Mouse (Mus musculus): ENCODE measurements at regions not wholly inside any gene's neighbourhood (a gene's known extent, or its start where the extent isn't known, plus 50 kb on each side); places are given as distances from the start of the nearest gene placed in this dataset.

DNA sequence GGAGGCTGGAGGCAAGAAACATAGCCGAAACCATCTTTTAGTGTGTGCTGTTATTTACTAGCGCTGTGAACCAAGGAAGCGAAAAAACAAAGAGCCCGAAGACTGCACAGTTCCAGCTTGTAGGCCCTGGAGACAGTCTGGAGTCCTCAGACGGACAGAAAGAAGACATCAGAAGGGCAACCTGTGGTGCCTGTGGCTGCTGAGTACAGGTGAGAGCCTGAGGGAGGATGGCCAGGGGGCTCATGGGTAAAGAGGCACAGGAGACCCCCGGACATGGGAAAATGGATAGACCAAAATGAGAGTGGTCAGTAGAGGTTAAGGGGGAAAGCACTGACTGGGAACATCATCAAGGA, 313.4 kb upstream of the Ubash3b start:
- Histone ChIP-seq H3K9me3 (no peaks in the 10 kb centered on the region), H3K27ac (peak overlapping the region; percentile 98), H3K4me2 (peak overlapping the region; percentile 79), H3K9ac (peak overlapping the region; percentile 84), H3K27me3 (no peaks in the 10 kb centered on the region), H3K4me3 (peak overlapping the region; percentile 47), H3K36me3 (peaks cover 9% of the 10 kb centered on the region; the same call in 1 of the 2 replicates), H3K4me1 (peaks cover 55% of the 10 kb centered on the region)
- 48% methylated on average over 6 of the region's 6 CpGs for WGBS
- 0 out of 2 replicates have a peak, but pooled peaks have one; percentile 2 for ATAC-seq (ENCODE audit: insufficient number of reproducible peaks, insufficient read depth, low FRiP score, low TSS enrichment, low read depth)

DNA sequence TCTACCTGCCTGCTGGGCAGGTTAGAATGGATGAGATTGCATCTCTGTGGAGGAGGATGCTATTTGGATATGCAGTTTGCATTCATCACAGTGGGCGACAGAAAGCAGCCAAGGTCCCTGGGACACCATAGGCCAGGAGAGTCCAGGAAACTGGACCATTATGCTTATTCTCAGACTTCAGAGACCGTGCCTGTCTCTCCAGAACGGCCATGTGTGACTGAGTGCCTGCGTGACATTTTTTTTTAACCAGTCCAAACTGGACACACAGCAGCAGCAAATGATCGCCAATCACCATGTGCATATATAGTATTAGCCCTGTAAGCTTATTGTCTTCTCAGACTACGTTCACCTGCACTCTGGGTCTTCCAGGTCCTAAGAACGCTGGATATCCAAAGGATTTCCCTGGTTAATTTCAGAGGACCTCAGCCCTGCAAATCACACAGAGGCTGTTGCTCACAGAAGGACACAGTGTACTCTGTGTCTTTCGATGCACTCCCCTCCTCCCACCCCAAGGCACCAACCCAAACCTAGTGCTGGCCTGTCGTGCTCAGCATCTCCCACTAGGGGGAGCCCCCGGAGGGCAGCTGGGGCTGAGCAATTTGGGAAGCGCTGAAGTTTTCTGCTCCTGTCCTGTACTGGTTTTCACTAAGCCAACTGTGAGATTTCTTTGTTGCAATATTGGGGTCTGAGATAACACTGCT, 312.9 kb upstream of the Ubash3b start:
- peak overlapping the region; percentile 98 for H3K27ac ChIP-seq
- WGBS, result 38% methylated on average over 11 of the region's 11 CpGs

DNA sequence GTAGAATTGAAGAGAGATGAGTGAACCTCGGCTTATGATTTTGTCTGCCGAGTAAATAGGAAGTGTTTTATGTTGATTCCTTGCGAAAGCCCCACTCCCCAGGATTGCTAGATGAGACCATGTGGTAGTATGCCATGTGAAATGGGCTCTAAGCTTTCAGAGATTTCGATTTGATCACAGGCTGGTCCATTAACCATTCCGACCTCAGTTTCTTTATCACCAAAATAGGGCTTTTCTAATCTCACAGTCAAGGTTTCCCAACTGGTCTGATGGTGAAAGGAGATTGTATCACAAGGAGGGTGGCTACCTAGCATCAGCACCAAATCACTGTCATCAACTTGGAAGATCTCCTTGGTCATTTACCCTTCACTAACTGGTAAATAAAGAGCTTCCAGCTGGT, 312.0 kb upstream of the Ubash3b start:
- H3K27ac ChIP-seq, result no peak overlapping the region

More for the DNA sequence above, 312.9 kb upstream of the Ubash3b start:
- Histone ChIP-seq H3K4me3 (peak overlapping the region; percentile 47), H3K4me2 (peak overlapping the region; percentile 79), H3K4me1 (peaks cover 57% of the 10 kb centered on the region), H3K9ac (peak overlapping the region; percentile 84), H3K27me3 (no peaks in the 10 kb centered on the region), H3K9me3 (no peaks in the 10 kb centered on the region), H3K36me3 (peaks cover 7% of the 10 kb centered on the region; the same call in 1 of the 2 replicates)
- peak; percentile 76 for ATAC-seq (ENCODE audit: insufficient number of reproducible peaks, insufficient read depth, low FRiP score, low TSS enrichment, low read depth)

DNA sequence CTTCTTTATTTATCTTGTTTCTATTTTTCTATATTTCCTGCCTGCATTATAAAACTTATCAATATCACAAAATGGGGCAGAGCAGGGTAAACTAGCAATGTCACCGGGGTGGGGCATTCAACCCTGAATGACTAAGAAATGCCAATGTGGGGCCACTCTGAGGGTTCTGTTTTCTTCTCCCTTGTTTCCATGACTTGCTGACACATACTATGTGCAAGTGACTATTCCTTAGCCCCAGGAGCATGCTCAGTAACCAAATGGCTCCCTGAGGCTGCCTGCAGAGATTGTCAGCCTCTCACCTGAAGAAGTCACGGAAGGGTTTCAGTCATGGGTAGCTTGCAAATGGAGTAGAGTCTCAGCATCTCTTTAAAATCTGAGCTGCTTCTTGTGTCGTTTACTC, 309.8 kb upstream of the Ubash3b start:
- Histone ChIP-seq H3K27ac (peak overlapping the region; percentile 92), H3K9ac (no peak overlapping the region)

More for the DNA sequence above, 312.0 kb upstream of the Ubash3b start:
- H3K4me1 ChIP-seq, result peaks cover 65% of the 10 kb centered on the region
- no peaks in the 10 kb centered on the region for H3K9me3 ChIP-seq
- no peak overlapping the region for H3K4me3 ChIP-seq
- H3K27me3 ChIP-seq, result no peaks in the 10 kb centered on the region
- H3K36me3 ChIP-seq, result no peaks in the 10 kb centered on the region
- ATAC-seq (ENCODE audit: insufficient number of reproducible peaks, insufficient read depth, low FRiP score, low TSS enrichment, low read depth), result no peak
- H3K9ac ChIP-seq, result no peak overlapping the region
- 90% methylated on average over 5 of the region's 5 CpGs for WGBS
- H3K4me2 ChIP-seq, result no peak overlapping the region

DNA sequence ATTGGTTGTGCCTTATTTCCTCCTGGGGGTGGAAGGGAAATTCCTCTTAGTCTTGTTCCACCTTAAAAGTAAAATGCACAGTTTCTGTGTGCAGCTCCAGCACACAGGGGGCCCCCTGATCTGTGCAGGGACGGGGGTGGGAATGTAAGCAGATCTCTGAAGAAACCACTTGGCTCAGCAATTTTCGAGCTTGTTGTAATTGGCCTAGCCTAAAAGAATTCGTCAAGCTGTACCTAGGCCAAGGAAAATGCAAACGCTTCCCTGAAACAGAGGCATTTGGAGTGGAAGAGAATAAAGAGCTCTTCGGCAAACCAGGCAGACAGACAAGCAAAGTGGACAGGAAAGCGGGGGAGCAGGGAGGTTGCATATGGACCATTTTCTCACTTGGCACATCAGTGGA, 308.5 kb upstream of the Ubash3b start:
- peak; percentile 76; the same call in 1 of the 2 replicates for ATAC-seq (ENCODE audit: insufficient number of reproducible peaks, insufficient read depth, low FRiP score, low TSS enrichment, low read depth)
- Histone ChIP-seq H3K4me2 (peak overlapping the region; percentile 30), H3K9ac (0 out of 2 replicates have a peak overlapping the region, but pooled peaks have one; percentile 27), H3K4me1 (peaks cover 49% of the 10 kb centered on the region), H3K4me3 (no peak overlapping the region), H3K36me3 (no peaks in the 10 kb centered on the region), H3K27me3 (no peaks in the 10 kb centered on the region), H3K27ac (peak overlapping the region; percentile 92), H3K9me3 (no peaks in the 10 kb centered on the region)
- WGBS, result 15% methylated on average over 6 of the region's 6 CpGs

More for the DNA sequence above, 309.8 kb upstream of the Ubash3b start:
- H3K4me2 ChIP-seq, result no peak overlapping the region
- no peak for ATAC-seq (ENCODE audit: insufficient number of reproducible peaks, insufficient read depth, low FRiP score, low TSS enrichment, low read depth)
- WGBS, result 88% methylated on average over 3 of the region's 3 CpGs
- H3K4me1 ChIP-seq, result peaks cover 58% of the 10 kb centered on the region
- H3K9me3 ChIP-seq, result no peaks in the 10 kb centered on the region
- no peaks in the 10 kb centered on the region for H3K27me3 ChIP-seq
- no peaks in the 10 kb centered on the region for H3K36me3 ChIP-seq
- H3K4me3 ChIP-seq, result no peak overlapping the region

DNA sequence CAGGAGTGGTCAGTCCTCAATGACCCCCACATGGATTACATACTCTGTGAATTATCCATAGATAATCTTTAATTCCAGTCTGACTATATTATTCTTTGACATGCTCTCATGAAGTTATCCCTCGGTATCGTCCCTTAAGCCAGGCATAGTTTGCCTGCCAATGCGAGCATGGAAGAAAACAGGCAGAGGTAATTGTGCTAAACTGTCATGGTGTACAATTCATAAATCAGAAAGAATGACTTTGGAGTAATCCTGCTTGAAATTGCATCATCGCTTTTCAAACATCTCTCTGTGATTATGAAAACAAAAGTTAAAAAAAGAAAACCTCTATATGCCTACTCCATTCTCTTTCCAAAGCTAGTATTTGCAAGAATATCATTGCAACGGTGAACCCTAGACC, 307.9 kb upstream of the Ubash3b start:
- ATAC-seq (ENCODE audit: insufficient number of reproducible peaks, insufficient read depth, low FRiP score, low TSS enrichment, low read depth), result no peak
- Histone ChIP-seq H3K36me3 (no peaks in the 10 kb centered on the region), H3K9ac (0 out of 2 replicates have a peak overlapping the region, but pooled peaks have one; percentile 27), H3K27ac (peak overlapping the region; percentile 92), H3K9me3 (no peaks in the 10 kb centered on the region), H3K27me3 (no peaks in the 10 kb centered on the region), H3K4me3 (no peak overlapping the region), H3K4me1 (peaks cover 45% of the 10 kb centered on the region), H3K4me2 (peak overlapping the region; percentile 30)
- 50% methylated on average over 5 of the region's 5 CpGs for WGBS

DNA sequence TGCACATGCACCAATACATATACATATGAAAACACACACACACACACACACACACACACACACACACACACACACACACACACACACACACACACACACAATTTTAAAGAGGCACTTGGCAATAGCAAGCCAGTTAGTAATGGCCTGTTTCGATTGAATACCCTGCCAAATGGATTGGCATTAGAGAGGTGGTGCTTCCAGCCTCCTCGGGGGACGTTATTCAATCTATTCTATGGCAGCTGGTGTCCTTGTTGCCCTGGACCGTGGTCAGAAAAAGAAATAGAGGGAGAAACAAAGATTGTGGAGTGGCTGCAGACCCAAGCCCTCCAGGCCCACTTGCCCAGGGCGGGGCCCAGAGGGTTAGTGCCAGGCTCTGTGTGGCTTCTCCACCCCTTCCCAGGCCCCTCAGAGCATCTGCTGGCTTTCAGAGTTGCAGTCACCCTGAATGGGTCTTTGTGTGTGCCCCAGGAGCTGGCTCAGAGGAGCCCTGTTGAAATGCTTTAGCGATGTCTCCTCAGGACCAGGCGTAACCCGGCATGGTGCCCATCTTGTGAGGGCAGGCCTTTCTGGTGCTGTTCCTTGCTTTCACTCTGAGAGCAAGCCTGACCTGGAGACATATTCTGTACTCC, 302.7 kb upstream of the Ubash3b start:
- whole genome bisulfite sequencing, result 80% methylated on average over 8 of the region's 8 CpGs
- peaks cover 27% of the 10 kb centered on the region for H3K4me1 ChIP-seq
- peak overlapping the region; percentile 64; the same call in 1 of the 2 replicates for H3K27ac ChIP-seq
- ATAC-seq (ENCODE audit: insufficient number of reproducible peaks, insufficient read depth, low FRiP score, low TSS enrichment, low read depth), result no peak
- no peaks in the 10 kb centered on the region for H3K27me3 ChIP-seq
- no peak overlapping the region for H3K4me2 ChIP-seq
- no peak overlapping the region for H3K9ac ChIP-seq
- no peak overlapping the region for H3K4me3 ChIP-seq
- no peaks in the 10 kb centered on the region for H3K9me3 ChIP-seq
- H3K36me3 ChIP-seq, result no peaks in the 10 kb centered on the region

DNA sequence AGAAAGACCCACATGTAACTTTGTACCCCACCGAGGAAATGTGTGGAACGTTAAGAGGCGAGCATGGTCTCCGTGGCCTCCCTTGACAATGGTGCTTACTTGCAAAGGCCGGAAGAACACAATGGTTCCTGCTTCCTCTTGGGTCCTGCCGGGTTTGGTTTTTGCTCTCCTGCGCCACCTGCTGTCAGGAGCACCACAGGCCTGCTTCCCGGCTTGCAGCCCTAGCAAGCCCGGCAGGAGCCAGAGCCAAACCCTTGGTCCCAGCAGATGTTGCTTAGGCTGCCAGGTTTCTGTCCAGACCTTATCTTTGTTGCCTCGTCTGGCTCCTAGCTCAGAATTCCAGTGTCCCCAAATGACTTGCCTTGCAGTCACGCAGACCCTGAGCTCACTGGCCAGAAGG, 300.2 kb upstream of the Ubash3b start:
- H3K27ac ChIP-seq, result peak overlapping the region; percentile 72
- H3K9ac ChIP-seq, result peak overlapping the region; percentile 40; the same call in 1 of the 2 replicates
- no peak overlapping the region for H3K4me2 ChIP-seq
- peaks cover 18% of the 10 kb centered on the region for H3K4me1 ChIP-seq
- no peaks in the 10 kb centered on the region for H3K36me3 ChIP-seq
- peak; percentile 75; the same call in 1 of the 2 replicates for ATAC-seq (ENCODE audit: insufficient number of reproducible peaks, insufficient read depth, low FRiP score, low TSS enrichment, low read depth)
- no peak overlapping the region for H3K4me3 ChIP-seq
- H3K9me3 ChIP-seq, result no peaks in the 10 kb centered on the region
- no peaks in the 10 kb centered on the region for H3K27me3 ChIP-seq
- WGBS, result 11% methylated on average over 11 of the region's 11 CpGs

DNA sequence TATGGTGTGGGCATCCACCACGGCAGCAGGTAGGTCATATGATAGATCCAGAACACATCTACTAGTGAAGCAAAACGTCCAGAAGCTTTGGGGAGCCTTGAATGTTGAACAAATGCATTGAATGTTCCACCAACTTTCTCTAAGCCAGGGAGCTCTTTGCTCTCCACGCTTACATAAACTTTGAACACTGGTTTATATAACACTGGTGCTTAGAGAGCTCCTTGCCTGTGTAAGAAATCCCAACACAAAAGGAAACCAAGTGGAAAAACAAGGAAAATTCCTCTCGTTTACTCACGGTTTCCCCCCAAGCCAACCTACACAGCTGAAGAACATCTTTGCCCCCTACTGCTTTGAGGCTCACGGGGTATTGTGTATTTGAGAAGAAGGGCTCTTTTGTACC, 299.2 kb upstream of the Ubash3b start:
- Histone ChIP-seq H3K36me3 (no peaks in the 10 kb centered on the region), H3K4me3 (no peak overlapping the region), H3K9ac (no peak overlapping the region), H3K4me1 (peaks cover 18% of the 10 kb centered on the region), H3K9me3 (no peaks in the 10 kb centered on the region), H3K4me2 (no peak overlapping the region), H3K27ac (no peak overlapping the region), H3K27me3 (no peaks in the 10 kb centered on the region)
- ATAC-seq (ENCODE audit: insufficient number of reproducible peaks, insufficient read depth, low FRiP score, low TSS enrichment, low read depth), result no peak
- 79% methylated on average over 6 of the region's 6 CpGs for WGBS

DNA sequence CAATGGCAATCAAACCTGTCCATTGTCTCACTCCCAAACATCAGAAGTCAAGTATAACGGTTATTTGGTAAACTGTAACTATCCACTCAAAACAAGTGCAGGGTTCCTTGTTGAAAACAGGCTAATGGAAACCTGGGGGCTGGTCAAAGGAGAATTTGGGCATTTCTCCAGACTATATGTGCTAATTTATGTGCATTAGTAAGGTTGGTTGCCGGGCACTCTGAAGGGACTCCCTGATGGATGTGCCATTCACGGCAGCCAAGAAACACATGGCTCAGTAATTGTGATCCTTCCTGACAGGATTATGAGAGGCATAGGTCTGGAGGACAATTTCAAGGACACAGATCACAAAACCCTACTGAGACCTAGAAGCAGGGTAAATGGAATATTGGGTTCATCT, 295.5 kb upstream of the Ubash3b start:
- H3K27me3 ChIP-seq, result no peaks in the 10 kb centered on the region
- 77% methylated on average over 3 of the region's 3 CpGs for WGBS
- ATAC-seq (ENCODE audit: insufficient number of reproducible peaks, insufficient read depth, low FRiP score, low TSS enrichment, low read depth), result no peak
- peaks cover 8% of the 10 kb centered on the region for H3K4me1 ChIP-seq
- H3K4me2 ChIP-seq, result no peak overlapping the region
- H3K9me3 ChIP-seq, result no peaks in the 10 kb centered on the region
- H3K27ac ChIP-seq, result no peak overlapping the region
- no peaks in the 10 kb centered on the region for H3K36me3 ChIP-seq
- H3K9ac ChIP-seq, result no peak overlapping the region
- H3K4me3 ChIP-seq, result no peak overlapping the region

DNA sequence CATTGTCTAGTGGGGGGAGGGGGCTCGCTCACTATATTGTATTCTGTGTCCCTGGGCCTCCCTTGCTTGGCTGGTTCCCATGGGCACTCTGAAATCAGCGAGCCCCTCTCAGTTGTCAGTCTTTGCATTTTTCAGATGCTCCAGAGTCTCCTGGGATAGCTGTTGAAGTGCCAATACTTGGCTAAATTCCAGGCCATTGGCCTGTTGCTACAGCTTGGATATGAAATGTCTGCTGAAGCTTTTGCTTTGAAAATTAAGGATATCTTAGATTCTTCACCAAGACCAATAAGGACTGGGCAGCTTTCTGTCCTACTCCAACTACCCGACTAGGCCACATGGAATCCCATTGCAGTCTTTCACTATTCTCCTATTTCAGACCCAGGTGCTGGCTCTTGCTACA, 290.2 kb upstream of the Ubash3b start:
- Histone ChIP-seq H3K4me1 (peaks cover 38% of the 10 kb centered on the region), H3K4me2 (no peak overlapping the region), H3K27me3 (no peaks in the 10 kb centered on the region), H3K9ac (no peak overlapping the region), H3K36me3 (no peaks in the 10 kb centered on the region), H3K27ac (no peak overlapping the region), H3K4me3 (no peak overlapping the region), H3K9me3 (no peaks in the 10 kb centered on the region)
- ATAC-seq (ENCODE audit: insufficient number of reproducible peaks, insufficient read depth, low FRiP score, low TSS enrichment, low read depth), result no peak
- WGBS, result 54% methylated on average over 3 of the region's 3 CpGs

DNA sequence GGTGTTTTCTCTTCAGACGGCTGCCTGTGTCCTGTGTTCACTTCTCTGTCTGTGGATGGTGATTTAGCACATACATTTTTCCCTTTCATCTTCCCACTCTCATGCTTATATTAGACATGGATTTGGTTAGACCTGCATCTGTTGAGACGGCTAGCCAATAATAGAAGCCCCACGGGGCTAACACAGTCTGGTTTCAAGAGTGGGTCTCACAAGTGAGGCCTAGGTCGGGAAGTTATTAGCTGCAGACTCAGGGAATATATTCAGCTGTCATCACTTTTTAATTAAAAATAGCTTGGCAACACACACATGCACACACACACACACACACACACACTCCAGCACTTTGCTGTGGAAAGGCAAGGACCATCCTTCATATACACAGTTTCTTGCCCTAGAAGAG, 287.7 kb upstream of the Ubash3b start:
- no peak for ATAC-seq (ENCODE audit: insufficient number of reproducible peaks, insufficient read depth, low FRiP score, low TSS enrichment, low read depth)

More for the DNA sequence above, 287.7 kb upstream of the Ubash3b start:
- Histone ChIP-seq H3K27ac (peak overlapping the region; percentile 57), H3K36me3 (no peaks in the 10 kb centered on the region), H3K4me1 (peaks cover 42% of the 10 kb centered on the region), H3K9ac (no peak overlapping the region), H3K4me2 (no peak overlapping the region), H3K4me3 (no peak overlapping the region), H3K9me3 (no peaks in the 10 kb centered on the region), H3K27me3 (no peaks in the 10 kb centered on the region)
- 27% methylated on average over 4 of the region's 4 CpGs for WGBS

All from embryonic facial prominence, embryonic 13.5 days (tissue).